Mouse (Mus musculus) brain, embryonic 14.5 days (tissue): ENCODE measurements at regions not wholly inside any gene's neighbourhood (a gene's known extent, or its start where the extent isn't known, plus 50 kb on each side); places are given as distances from the start of the nearest gene placed in this dataset.

Experiments
- CTCF ChIP-seq: fragments of 200-500 bp; IDR thresholded peaks from 2 replicates; pipeline ENCODE4 v1.5.1; 2012; ENCODE audit warnings: inconsistent platforms, mild to moderate bottlenecking, moderate library complexity, borderline replicate concordance; ENCODE audit not compliant: insufficient read depth, insufficient read length; ENCODE audit errors: extremely low read depth
- POLR2A ChIP-seq: fragments of 200-500 bp; IDR thresholded peaks from 2 replicates; pipeline ENCODE4 v1.6.1; 2012; ENCODE audit warnings: mild to moderate bottlenecking, inconsistent platforms, borderline replicate concordance; ENCODE audit not compliant: poor library complexity, insufficient read depth, insufficient read length, severe bottlenecking; ENCODE audit errors: extremely low read depth

DNA sequence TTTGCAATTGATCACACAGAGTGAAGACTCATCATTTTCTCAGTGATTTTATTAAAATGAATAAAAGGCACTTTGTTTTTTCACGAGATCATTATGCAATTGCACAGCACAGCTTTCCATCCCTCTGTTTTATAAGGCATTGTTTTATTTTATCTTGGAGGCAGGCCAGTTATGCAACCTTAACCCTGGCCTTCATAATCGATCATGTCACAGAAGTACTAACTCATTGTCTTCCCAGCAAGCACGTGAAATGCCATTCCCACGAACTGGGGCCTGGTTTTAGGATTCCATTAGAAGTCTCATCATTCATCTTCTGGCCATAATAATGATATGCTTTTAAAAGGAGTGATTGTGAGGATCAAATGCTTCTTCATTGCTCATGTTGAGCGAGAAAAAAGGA, 355.5 kb upstream of the Gria3 start:
- TF ChIP-seq CTCF (no peak), POLR2A (no peak)
